Mouse (Mus musculus): ENCODE measurements around the gene Lsamp.

GRCm38 (mm10) chr16:41917057-41917821 lies 1933.1 kb downstream of the Lsamp start:
- TF ChIP-seq CTCF (IDR thresholded peaks at IDR 0.05; ENCODE audit: low read depth), result no peak
- no peak for TF ChIP-seq EP300 (IDR thresholded peaks at IDR 0.05; ENCODE audit: low read depth)
